Mouse (Mus musculus) bone marrow macrophage, adult 2 months (primary cell): ENCODE measurements at regions not wholly inside any gene's neighbourhood (a gene's known extent, or its start where the extent isn't known, plus 50 kb on each side); places are given as distances from the start of the nearest gene placed in this dataset.

ENCODE experiments used
- CTCF ChIP-seq: IDR thresholded peaks from 2 replicates; pipeline ENCODE4 v1.5.1; 2012; ENCODE audit warnings: low read depth, mild to moderate bottlenecking, low read length, moderate library complexity
- POLR2A ChIP-seq: IDR thresholded peaks from 2 replicates; pipeline ENCODE4 v1.6.1; 2012; ENCODE audit warnings: mild to moderate bottlenecking, low read depth, low read length, borderline replicate concordance

DNA sequence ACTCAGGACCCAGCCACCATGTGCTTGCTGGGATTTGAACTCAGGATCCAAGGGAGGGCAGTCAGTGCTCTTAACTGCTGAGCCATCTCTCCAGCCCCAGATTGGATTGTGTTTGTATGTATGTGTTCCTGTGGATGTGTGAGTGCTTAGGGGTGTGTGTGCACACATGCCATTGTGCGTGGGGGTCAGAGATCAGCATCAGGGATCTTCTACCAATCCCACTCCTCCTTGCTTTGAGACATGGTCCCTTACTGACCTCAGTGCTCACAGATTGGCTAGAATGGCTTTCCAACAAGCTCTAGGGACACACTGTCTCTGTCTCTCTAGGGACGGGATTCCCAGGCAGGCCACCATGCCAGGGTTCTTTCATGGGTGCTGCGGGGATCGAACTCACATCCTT lies 83.1 kb upstream of the Cpsf6 start:
- TF ChIP-seq CTCF: no peak
- no peak for TF ChIP-seq POLR2A
